Comparison of ENCODE assay signal across 21 mouse cellular contexts in the genomic region with DNA sequence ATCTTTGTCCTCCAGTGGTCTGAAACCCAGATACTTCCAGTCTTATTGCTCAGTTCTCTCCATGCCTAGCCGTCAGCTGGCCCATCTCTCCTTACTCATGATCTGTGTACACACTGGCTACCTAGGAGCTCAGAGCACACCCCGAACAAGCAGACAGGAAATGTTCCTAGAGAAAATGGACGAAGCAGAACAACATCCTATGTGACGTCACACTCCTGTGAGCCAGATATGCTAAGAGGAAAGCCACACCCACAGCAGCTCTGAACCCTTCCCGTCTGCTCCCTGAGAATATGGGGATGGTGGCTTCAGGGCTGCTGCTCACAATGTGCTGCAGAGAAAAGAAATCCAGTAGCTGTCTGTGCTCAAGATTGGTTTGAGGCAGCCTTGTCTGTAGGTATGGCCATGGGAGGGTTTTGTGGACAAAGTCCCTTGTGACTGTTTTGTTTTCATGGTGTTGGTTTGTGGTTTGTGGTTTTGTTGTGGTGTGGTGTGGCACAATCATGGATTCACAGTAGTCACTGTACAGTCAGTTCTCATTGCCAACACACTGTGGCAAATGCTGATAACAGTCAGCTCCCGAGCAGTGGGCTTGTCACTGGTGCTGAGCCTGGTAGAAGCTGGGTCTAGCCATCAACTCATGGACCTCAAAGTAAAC. TPM values are rescaled to one million over a fixed set of nuclear protein-coding genes. Genes with fewer than 3 reads are reported as not detected.
DNase-seq lines count a peak whose midpoint lies in the region; ATAC-seq and TF ChIP-seq lines count a peak whose summit lies in the region.
"Had no signal": no experiment of that assay in that cellular context is flagged by ENCODE, and none has a peak within 500 bp of the region (broad histone marks: within the 10 kb centered on the region; RNA-seq: fewer than 3 reads in every experiment).

No protein-coding gene starts in this region.

- no peaks in the 10 kb centered on the region for H3K36me3 ChIP-seq in liver, embryonic 11.5 days (ENCODE audit: control insufficient read depth, insufficient read depth, low read length)
- no peaks in the 10 kb centered on the region for H3K36me3 ChIP-seq in liver, postnatal 0 days (replicated peaks; ENCODE audit: insufficient read depth, low read length)
- no peaks in the 10 kb centered on the region for H3K36me3 ChIP-seq in C2C12 (ENCODE audit: control insufficient read depth, insufficient read depth)
- H3K36me3 ChIP-seq in liver, embryonic 15.5 days (replicated peaks): no peaks in the 10 kb centered on the region
- H3K36me3 ChIP-seq: embryonic facial prominence, embryonic 15.5 days; hindbrain, embryonic 12.5 days; intestine, embryonic 15.5 days; limb, embryonic 15.5 days; midbrain, embryonic 10.5 days; neural tube, embryonic 13.5 days had no signal

- peak; percentile 28 for DNase-seq in liver, embryonic 11.5 days (ENCODE audit: low spot score)
- no peak for DNase-seq in liver, postnatal 0 days
- DNase-seq in 3134 (ENCODE audit: extremely low read depth, insufficient read length, low spot score): peak; percentile 16
- no peak for DNase-seq in cerebellum, postnatal 36 days
- DNase-seq in frontal cortex, adult 2 months (ENCODE audit: extremely low spot score in 1 of 2, low spot score in 1 of 2): no peak
- DNase-seq: adrenal gland, postnatal 14 days; cerebellum, adult 11 months; cerebellum, postnatal 10 days; embryo, embryonic 11 days; kidney, postnatal 36 days; thymus, postnatal 4 days had no signal

- H3K27ac ChIP-seq in liver, embryonic 11.5 days (ENCODE audit: low read depth, low read length): no peak overlapping the region
- no peak overlapping the region for H3K27ac ChIP-seq in liver, postnatal 0 days (ENCODE audit: low read depth)
- H3K27ac ChIP-seq in liver, embryonic 15.5 days (replicated peaks): no peak overlapping the region
- H3K27ac ChIP-seq: embryonic facial prominence, embryonic 15.5 days; hindbrain, embryonic 12.5 days; intestine, embryonic 15.5 days; limb, embryonic 15.5 days; midbrain, embryonic 10.5 days; neural tube, embryonic 13.5 days had no signal

- 35% methylated on average over 6 of the region's 6 CpGs for WGBS in liver, embryonic 11.5 days
- WGBS in liver, postnatal 0 days (ENCODE audit: insufficient replicate concordance): 32% methylated on average over 6 of the region's 6 CpGs
- WGBS in liver, embryonic 15.5 days (ENCODE audit: insufficient replicate concordance): 14% methylated on average over 6 of the region's 6 CpGs

- H3K79me2 ChIP-seq in C2C12 (ENCODE audit: control insufficient read depth, insufficient read depth): no peaks in the 10 kb centered on the region

- no peaks in the 10 kb centered on the region for H3K9me3 ChIP-seq in liver, embryonic 11.5 days (ENCODE audit: control insufficient read depth, low read length)
- H3K9me3 ChIP-seq in liver, postnatal 0 days (ENCODE audit: low read length): no peaks in the 10 kb centered on the region
- H3K9me3 ChIP-seq in liver, embryonic 15.5 days (replicated peaks): no peaks in the 10 kb centered on the region
- H3K9me3 ChIP-seq: embryonic facial prominence, embryonic 15.5 days; hindbrain, embryonic 12.5 days; intestine, embryonic 15.5 days; limb, embryonic 15.5 days; midbrain, embryonic 10.5 days; neural tube, embryonic 13.5 days had no signal

- H3ac ChIP-seq in C2C12 (ENCODE audit: control insufficient read depth, insufficient read length, low read depth): no peak overlapping the region

- H3K4me3 ChIP-seq in liver, embryonic 11.5 days (ENCODE audit: low read depth, low read length): no peak overlapping the region
- H3K4me3 ChIP-seq in liver, postnatal 0 days (ENCODE audit: low read depth, low read length): no peak overlapping the region
- H3K4me3 ChIP-seq in C2C12 (ENCODE audit: insufficient read depth, poor library complexity, severe bottlenecking): no peak overlapping the region
- no peak overlapping the region for H3K4me3 ChIP-seq in liver, embryonic 15.5 days (replicated peaks)
- H3K4me3 ChIP-seq: embryonic facial prominence, embryonic 15.5 days; hindbrain, embryonic 12.5 days; intestine, embryonic 15.5 days; limb, embryonic 15.5 days; midbrain, embryonic 10.5 days; neural tube, embryonic 13.5 days had no signal

- no peaks in the 10 kb centered on the region for H3K27me3 ChIP-seq in liver, embryonic 11.5 days (replicated peaks; ENCODE audit: control insufficient read depth, insufficient read depth, low read length)
- H3K27me3 ChIP-seq in liver, postnatal 0 days (ENCODE audit: insufficient read depth, low read length): no peaks in the 10 kb centered on the region
- H3K27me3 ChIP-seq in C2C12 (ENCODE audit: control insufficient read depth, insufficient read depth, insufficient read length): peaks cover 5% of the 10 kb centered on the region
- no peaks in the 10 kb centered on the region; the same call in 1 of the 2 replicates for H3K27me3 ChIP-seq in liver, embryonic 15.5 days
- H3K27me3 ChIP-seq: embryonic facial prominence, embryonic 15.5 days; hindbrain, embryonic 12.5 days; intestine, embryonic 15.5 days; limb, embryonic 15.5 days; neural tube, embryonic 13.5 days had no signal

- no peaks in the 10 kb centered on the region for H3K79me3 ChIP-seq in C2C12 (ENCODE audit: low read depth)

- no peaks in the 10 kb centered on the region for H3K4me1 ChIP-seq in liver, embryonic 11.5 days (replicated peaks; ENCODE audit: control insufficient read depth, insufficient read depth, low read length)
- peaks cover 12% of the 10 kb centered on the region; the same call in 1 of the 2 replicates for H3K4me1 ChIP-seq in liver, postnatal 0 days (ENCODE audit: insufficient read depth)
- peaks cover 8% of the 10 kb centered on the region; the same call in 1 of the 2 replicates for H3K4me1 ChIP-seq in liver, embryonic 15.5 days (replicated peaks)
- H3K4me1 ChIP-seq: embryonic facial prominence, embryonic 15.5 days; hindbrain, embryonic 12.5 days; limb, embryonic 15.5 days; midbrain, embryonic 10.5 days; neural tube, embryonic 13.5 days had no signal

- 0 out of 2 replicates have a peak, but pooled peaks have one; percentile 23 for ATAC-seq in liver, embryonic 11.5 days (replicated peaks; ENCODE audit: low FRiP score)
- ATAC-seq in liver, postnatal 0 days: no peak
- peak; percentile 28; the same call in 1 of the 2 replicates for ATAC-seq in liver, embryonic 15.5 days (ENCODE audit: insufficient read depth)
- ATAC-seq: activated CD4-positive, CD25-positive, alpha-beta regulatory T cell, adult 4 months; CD4-positive, CD25-positive, alpha-beta regulatory T cell, adult 4 months; intestine, embryonic 15.5 days had no signal

- no peak for TF ChIP-seq CTCF in liver, postnatal 0 days (IDR thresholded peaks at IDR 0.05; ENCODE audit: low read depth)
- no peak for TF ChIP-seq CTCF in C2C12 (IDR thresholded peaks at IDR 0.05; ENCODE audit: control insufficient read depth, insufficient read depth, insufficient read length)

- TF ChIP-seq EP300 in liver, postnatal 0 days (IDR thresholded peaks at IDR 0.05; ENCODE audit: low read depth): no peak

- no peak overlapping the region for H3K4me2 ChIP-seq in liver, embryonic 11.5 days
- H3K4me2 ChIP-seq in liver, postnatal 0 days (ENCODE audit: low read depth, low read length): no peak overlapping the region
- H3K4me2 ChIP-seq in liver, embryonic 15.5 days: no peak overlapping the region
- H3K4me2 ChIP-seq: embryonic facial prominence, embryonic 15.5 days; hindbrain, embryonic 12.5 days; intestine, embryonic 15.5 days; limb, embryonic 15.5 days; neural tube, embryonic 13.5 days had no signal

- no peak overlapping the region for H3K9ac ChIP-seq in liver, embryonic 11.5 days (ENCODE audit: low read depth, low read length)
- H3K9ac ChIP-seq in liver, postnatal 0 days (replicated peaks): no peak overlapping the region
- H3K9ac ChIP-seq in liver, embryonic 15.5 days: no peak overlapping the region
- H3K9ac ChIP-seq: embryonic facial prominence, embryonic 15.5 days; hindbrain, embryonic 12.5 days; intestine, embryonic 15.5 days; limb, embryonic 15.5 days; neural tube, embryonic 13.5 days had no signal

TF ChIP-seq in C2C12, 6 proteins besides CTCF, POLR2A, EP300 and RAD21:
- TF ChIP-seq MYOG (IDR thresholded peaks at IDR 0.05; ENCODE audit: control insufficient read depth, extremely low read depth, insufficient read length): no peak
- no peak for TF ChIP-seq USF1 (IDR thresholded peaks at IDR 0.05; ENCODE audit: low read depth)
- peak; percentile 53 for TF ChIP-seq CEBPB (IDR thresholded peaks at IDR 0.05; ENCODE audit: low read depth)
- peak; percentile 4 for TF ChIP-seq MYOD1 (IDR thresholded peaks at IDR 0.05; ENCODE audit: control insufficient read depth, insufficient read length, low read depth)

RNA-seq across cellular contexts. Expression of gene Insig1, which starts 57.4 kb away (rescaled TPM):
- polyA plus RNA-seq in liver, embryonic 11.5 days (2014; fragmentation: Nextera tagmentation; extraction: Ambion mirVana): 59.7 and 65.4 TPM in 2 replicates
- 36.3 and 40.3 TPM in 2 replicates for polyA plus RNA-seq in liver, postnatal 0 days (2015; fragmentation: Nextera tagmentation; extraction: Ambion mirVana)
- 48.8 TPM for polyA plus RNA-seq in C2C12 (2012; fragmentation: generic; extraction: Trizol)
- 62.2 and 67.6 TPM in 2 replicates for polyA plus RNA-seq in liver, embryonic 15.5 days (2015; fragmentation: Nextera tagmentation; extraction: Ambion mirVana)
- polyA plus RNA-seq in frontal cortex, adult 2 months (2012; rRNA removed): 74.8 and 83.7 TPM in 2 replicates

Comparison
In these comparisons a context has a peak if more than half of its experiments do, and no peak if none do; other contexts are left out.
1. DNase-seq: peak in liver, embryonic 11.5 days (single experiment) and 3134 (single experiment); none in liver, postnatal 0 days (single experiment), cerebellum, postnatal 36 days (0 of 2) and frontal cortex, adult 2 months (0 of 2).